Mouse (Mus musculus) mammary gland, adult 2 months (tissue): Measurements from ENCODE around the gene Swap70. TPM values are rescaled to one million over a fixed set of nuclear protein-coding genes. Genes with fewer than 3 reads are reported as not detected.

Experiments used
- polyA plus RNA-seq: library from polyadenylated mRNA; depleted of rRNA; stranded (reverse); fragments of >200 nt; gene quantifications from 2 replicates; pipeline ENCODE4 v1.2.3, GENCODE M21; 2012; ENCODE audit warnings: low replicate concordance; rRNA removed

Swap70 gene
- 23.5 and 41.9 TPM in 2 replicates for polyA plus RNA-seq

DNA sequence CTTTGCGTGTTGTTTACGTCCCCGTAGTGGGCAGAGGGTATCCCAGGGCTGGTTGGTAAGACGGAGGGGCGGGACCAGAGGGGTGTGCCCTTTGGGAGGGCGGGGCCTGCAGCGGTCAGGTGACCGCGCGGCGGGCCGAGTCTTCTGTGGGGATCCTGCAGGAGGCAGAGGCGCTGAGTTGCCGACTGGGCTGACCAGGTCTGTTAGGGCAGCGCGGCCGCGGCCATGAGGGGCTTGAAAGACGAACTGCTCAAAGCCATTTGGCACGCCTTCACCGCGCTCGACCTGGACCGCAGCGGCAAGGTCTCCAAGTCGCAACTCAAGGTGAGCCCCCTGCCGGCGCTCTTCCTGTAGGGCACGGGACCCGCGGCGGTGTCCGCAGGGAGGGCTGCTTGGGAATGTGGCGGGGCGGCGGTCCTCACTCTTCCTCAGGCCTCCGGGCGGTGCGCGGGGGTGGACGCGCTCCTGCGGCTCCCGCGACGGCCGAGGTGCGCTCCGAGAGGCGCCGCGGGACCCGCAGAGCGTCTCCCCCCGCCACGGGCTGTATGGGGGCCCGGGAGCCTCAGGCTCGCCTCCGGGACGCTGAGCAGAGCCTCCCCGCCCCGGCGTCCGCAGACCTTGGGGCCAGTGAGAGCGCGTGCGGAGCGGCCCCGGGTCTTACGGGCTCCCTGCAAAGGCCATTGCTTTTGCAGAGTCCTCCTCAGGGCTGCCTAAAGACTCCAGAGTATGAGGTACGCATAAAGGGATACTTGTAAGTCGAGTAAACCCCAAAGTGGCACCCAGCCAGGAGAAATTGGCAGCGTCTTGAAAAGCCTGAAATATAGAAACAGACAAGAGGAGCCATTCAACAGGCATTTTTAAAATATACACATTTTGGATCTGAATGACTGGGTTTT lies at the start of gene Swap70:
Gene Swap70 (plus strand): TSS at position 126 of the 896 bp plus-strand sequence.

Other genes with a start within 250 kb of the Swap70 start
- 19.1 and 21.5 TPM in 2 replicates for gene Tmem41b, start 234.8 kb upstream of the Swap70 start, polyA plus RNA-seq
- gene Ipo7, start 203.4 kb upstream of the Swap70 start, polyA plus RNA-seq, result 19.5 and 24.1 TPM in 2 replicates
- gene Zfp143, start 160.5 kb upstream of the Swap70 start, polyA plus RNA-seq, result 11.8 and 28.6 TPM in 2 replicates
- gene Wee1, start 99.7 kb upstream of the Swap70 start, polyA plus RNA-seq, result 2.1 and 5.5 TPM in 2 replicates